Mouse (Mus musculus) liver, adult 2 months (tissue): ENCODE results near the gene Fgfr2. TPM values are rescaled to one million over a fixed set of nuclear protein-coding genes. Genes with fewer than 3 reads are reported as not detected.

Experiments used
- DNase-seq: peaks from one replicate; pipeline ENCODE4 v3.0.0-alpha.2; 2011; ENCODE audit warnings: low read depth, low spot score; ENCODE audit errors: extremely low read depth
- H3K27ac ChIP-seq: fragments of 200-500 bp; replicated peaks from 2 replicates; pipeline ENCODE4 v1.5.1; 2012; ENCODE audit warnings: low read depth, mild to moderate bottlenecking, control low read depth, inconsistent platforms, low read length; ENCODE audit not compliant: insufficient read depth
- H3K27me3 ChIP-seq: fragments of 200-500 bp; 2 replicates; pipeline ENCODE4 v1.6.1; 2012; ENCODE audit warnings: mild to moderate bottlenecking, moderate library complexity, low read length, inconsistent platforms; ENCODE audit not compliant: control insufficient read depth, insufficient read depth
- H3K36me3 ChIP-seq: fragments of 200-500 bp; 2 replicates; pipeline ENCODE4 v1.6.1; 2012; ENCODE audit warnings: low read length, inconsistent platforms; ENCODE audit not compliant: control insufficient read depth, insufficient read depth
- H3K4me1 ChIP-seq: fragments of 200-500 bp; 2 replicates; pipeline ENCODE4 v1.6.1; 2011; ENCODE audit warnings: low read length; ENCODE audit not compliant: control insufficient read depth, insufficient read depth
- H3K4me3 ChIP-seq: fragments of 200-500 bp; 2 replicates; pipeline ENCODE4 v1.5.1; 2011; ENCODE audit warnings: low read depth, mild to moderate bottlenecking, control low read depth, low read length, moderate library complexity; ENCODE audit not compliant: insufficient read depth
- H3K79me2 ChIP-seq: fragments of 200-500 bp; 2 replicates; pipeline ENCODE4 v1.6.1; 2012; ENCODE audit warnings: inconsistent platforms, mild to moderate bottlenecking, low read length, moderate library complexity; ENCODE audit not compliant: control insufficient read depth, insufficient read depth
- H3K9ac ChIP-seq: fragments of 200-500 bp; 2 replicates; pipeline ENCODE4 v1.6.1; 2012; ENCODE audit warnings: low read depth, mild to moderate bottlenecking, control low read depth, inconsistent platforms, low read length
- CTCF ChIP-seq: fragments of 200-500 bp; IDR thresholded peaks from 2 replicates; pipeline ENCODE4 v1.5.1; 2011; ENCODE audit warnings: low read depth, low read length, control low read depth
- POLR2A ChIP-seq: fragments of 200-500 bp; IDR thresholded peaks from 2 replicates; pipeline ENCODE4 v1.6.1; 2011; ENCODE audit warnings: low read length, control low read depth; ENCODE audit not compliant: insufficient read depth; ENCODE audit errors: extremely low read depth
- WGBS: fragments of 180-500 bp; shearing (Covaris S2); methylation state at CpG from one replicate; pipeline ENCODE4 v1.1.7; 2018; 5-methylcytosine and 5-hydroxymethylcytosine counted together
- polyA plus RNA-seq: library from polyadenylated mRNA; depleted of rRNA; stranded (reverse); fragments of >200 nt; gene quantifications from 2 replicates; pipeline ENCODE4 v1.2.3, GENCODE M21; 2012
- total RNA-seq: library from RNA; depleted of rRNA; stranded (reverse); fragments of >200 nt; gene quantifications from 2 replicates; pipeline ENCODE4 v1.2.3, GENCODE M21; 2014

Fgfr2 gene
- total and polyA plus RNA-seq, 2 experiments = 16.7 to 35.2 TPM

DNA sequence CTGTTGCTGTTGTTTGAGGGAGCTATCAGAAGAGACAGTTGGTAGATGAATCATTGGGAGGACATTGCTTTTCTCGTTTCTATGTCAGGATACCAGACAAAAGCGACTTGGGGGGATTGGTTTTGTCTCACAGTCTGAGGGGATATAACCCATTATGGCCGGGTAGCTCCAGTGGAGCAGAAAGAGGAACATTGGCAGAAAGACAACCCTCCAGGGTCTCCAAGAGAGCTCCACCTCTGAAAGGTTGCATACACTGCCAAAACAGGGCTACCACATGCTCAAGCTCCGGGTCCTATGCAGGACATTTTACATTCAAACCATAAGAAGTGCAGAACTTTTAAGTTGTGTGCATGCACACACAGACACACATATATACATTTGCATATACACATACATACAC is 1517.7 kb downstream of the Fgfr2 start:
- 64% methylated on average over 4 of the region's 4 CpGs for WGBS
- Histone ChIP-seq H3K4me1 (no peaks in the 10 kb centered on the region), H3K4me3 (no peak overlapping the region), H3K27me3 (no peaks in the 10 kb centered on the region), H3K9ac (no peak overlapping the region), H3K79me2 (no peaks in the 10 kb centered on the region), H3K36me3 (no peaks in the 10 kb centered on the region), H3K27ac (no peak overlapping the region)
- no peak for DNase-seq
- TF ChIP-seq CTCF (no peak), POLR2A (no peak)

DNA sequence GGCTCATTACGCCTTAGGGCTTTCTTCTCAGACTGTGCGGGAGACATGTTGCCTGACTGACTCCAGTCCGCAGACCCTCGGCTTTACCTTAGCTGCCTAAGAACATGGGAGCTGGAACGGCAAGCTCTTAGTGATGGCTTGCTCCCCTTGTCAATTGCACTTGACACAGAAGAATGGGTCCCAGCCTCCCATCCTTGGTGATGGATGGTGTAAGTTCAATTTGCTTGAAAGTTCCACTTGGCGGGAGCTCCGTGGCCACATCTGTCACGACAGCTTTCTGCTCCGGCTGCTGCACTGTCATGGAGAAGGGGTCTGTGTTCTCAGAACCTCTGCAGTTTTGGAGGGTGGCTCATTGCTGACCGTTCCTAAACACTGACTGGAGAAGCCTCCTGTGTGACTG is 1518.2 kb downstream of the Fgfr2 start:
- WGBS = 90% methylated on average over 10 of the region's 10 CpGs
- Histone ChIP-seq H3K27ac (no peak overlapping the region), H3K9ac (no peak overlapping the region), H3K36me3 (no peaks in the 10 kb centered on the region), H3K4me3 (no peak overlapping the region), H3K27me3 (no peaks in the 10 kb centered on the region), H3K4me1 (no peaks in the 10 kb centered on the region), H3K79me2 (no peaks in the 10 kb centered on the region)
- TF ChIP-seq CTCF = no peak
- no peak for TF ChIP-seq POLR2A
- DNase-seq = no peak

DNA sequence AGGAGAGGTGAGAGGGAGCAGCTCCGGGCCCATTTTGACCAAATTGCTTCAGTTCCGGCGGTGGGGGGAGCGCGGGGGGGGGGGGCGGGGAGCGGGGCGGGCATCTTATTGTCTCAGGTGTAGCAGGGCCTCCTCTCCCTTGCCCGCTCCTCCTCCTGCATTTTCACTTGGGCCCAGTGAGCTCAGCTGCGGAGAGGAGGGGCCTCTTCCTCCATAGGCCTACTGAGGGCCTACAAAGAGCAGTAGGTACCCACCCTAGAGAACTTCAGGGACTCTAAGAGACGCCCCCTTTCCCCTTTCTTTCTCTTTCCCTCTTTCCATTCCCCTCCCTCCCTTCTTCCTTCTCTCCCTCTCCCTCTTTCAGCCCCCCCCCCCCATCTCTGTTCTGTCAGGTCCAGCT is 1520.0 kb downstream of the Fgfr2 start:
- no peak overlapping the region for H3K27ac ChIP-seq
- H3K9ac ChIP-seq = no peak overlapping the region
- no peaks in the 10 kb centered on the region for H3K36me3 ChIP-seq
- WGBS = 9% methylated on average over 11 of the region's 11 CpGs
- H3K79me2 ChIP-seq = no peaks in the 10 kb centered on the region
- DNase-seq = no peak
- no peaks in the 10 kb centered on the region for H3K27me3 ChIP-seq
- no peak overlapping the region for H3K4me3 ChIP-seq
- TF ChIP-seq POLR2A = no peak
- TF ChIP-seq CTCF = no peak
- no peaks in the 10 kb centered on the region for H3K4me1 ChIP-seq

- WGBS = 89% methylated on average over 7 of the region's 7 CpGs
- no peaks in the 10 kb centered on the region for H3K4me1 ChIP-seq
- no peaks in the 10 kb centered on the region for H3K79me2 ChIP-seq
- no peak overlapping the region for H3K4me3 ChIP-seq
- no peaks in the 10 kb centered on the region for H3K36me3 ChIP-seq
- TF ChIP-seq POLR2A = no peak
- no peak for TF ChIP-seq CTCF
- H3K27me3 ChIP-seq = no peaks in the 10 kb centered on the region
- no peak overlapping the region for H3K27ac ChIP-seq
- no peak for DNase-seq
- H3K9ac ChIP-seq = no peak overlapping the region
Measured at GRCm38 (mm10) chr7:131602106-131602505, 1521.0 kb downstream of the Fgfr2 start.

DNA sequence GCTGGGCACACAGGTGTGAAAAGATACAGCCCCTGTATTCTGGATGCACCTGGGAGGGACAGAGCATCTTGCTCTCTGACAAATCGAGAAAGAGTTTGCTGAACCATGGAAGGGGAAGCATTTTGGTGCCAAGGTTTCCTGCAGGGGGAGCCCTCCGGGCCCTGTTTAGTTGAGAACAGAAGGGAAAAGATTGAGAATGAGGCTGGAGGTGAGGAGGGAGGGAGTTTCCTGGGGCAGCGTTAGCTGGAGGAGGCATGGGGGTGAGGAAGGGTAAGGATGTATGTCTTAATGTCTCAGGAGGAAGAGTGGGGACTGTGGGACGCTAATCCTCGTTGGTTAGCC is 1524.7 kb downstream of the Fgfr2 start:
- no peaks in the 10 kb centered on the region for H3K4me1 ChIP-seq
- H3K9ac ChIP-seq = no peak overlapping the region
- H3K27ac ChIP-seq = no peak overlapping the region
- DNase-seq = no peak
- no peak for TF ChIP-seq CTCF
- TF ChIP-seq POLR2A = no peak
- H3K36me3 ChIP-seq = no peaks in the 10 kb centered on the region
- no peaks in the 10 kb centered on the region for H3K27me3 ChIP-seq
- H3K79me2 ChIP-seq = no peaks in the 10 kb centered on the region
- 12% methylated on average over 5 of the region's 5 CpGs for WGBS
- no peak overlapping the region for H3K4me3 ChIP-seq

DNA sequence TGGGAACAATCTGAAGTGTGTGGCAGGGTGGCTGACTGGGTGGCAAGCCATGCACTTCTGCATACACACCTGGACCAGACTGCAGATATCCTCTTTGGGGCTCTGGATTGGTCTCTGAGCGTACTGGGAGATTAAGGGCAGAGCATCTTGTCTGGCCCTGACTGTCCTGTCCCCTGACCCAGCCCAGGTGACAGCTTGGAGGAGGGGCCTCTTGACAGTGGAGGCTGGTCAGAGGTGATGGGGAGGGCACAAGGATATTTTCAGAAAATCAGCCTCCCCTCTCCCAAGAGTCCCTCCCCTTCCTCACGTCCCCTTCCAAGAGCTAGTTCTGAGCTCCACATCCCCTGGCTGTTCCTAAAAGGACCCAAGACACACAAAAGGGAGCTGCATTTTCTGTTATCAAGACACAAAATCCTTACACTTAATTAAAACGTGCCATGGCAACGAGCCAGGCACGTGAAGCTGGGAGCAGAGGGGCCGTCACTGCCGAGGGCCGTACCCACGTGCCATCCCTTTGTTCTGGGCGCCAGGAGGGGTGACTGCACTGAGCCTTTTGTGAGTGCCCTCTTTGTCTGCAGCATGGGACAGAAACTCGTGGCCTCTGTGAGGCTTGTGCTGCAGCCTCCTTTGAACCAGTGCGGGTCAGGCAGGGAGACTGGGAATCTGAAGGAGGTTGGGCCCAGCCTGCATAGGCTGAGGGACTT is 1525.2 kb downstream of the Fgfr2 start:
- Histone ChIP-seq H3K36me3 (no peaks in the 10 kb centered on the region), H3K27ac (no peak overlapping the region), H3K27me3 (no peaks in the 10 kb centered on the region), H3K4me1 (no peaks in the 10 kb centered on the region), H3K9ac (no peak overlapping the region), H3K4me3 (no peak overlapping the region), H3K79me2 (no peaks in the 10 kb centered on the region)
- TF ChIP-seq CTCF = no peak
- TF ChIP-seq POLR2A = no peak
- WGBS = 32% methylated on average over 12 of the region's 12 CpGs
- no peak for DNase-seq
